Mouse (Mus musculus) thymus, adult 2 months (tissue): Measurements from ENCODE around the gene Gimap8.

Experiments
- CTCF ChIP-seq: fragments of 200-500 bp; IDR thresholded peaks from 2 replicates; pipeline ENCODE4 v1.5.1; 2012; ENCODE audit warnings: mild to moderate bottlenecking, control low read depth, low read length, moderate library complexity, borderline replicate concordance; ENCODE audit not compliant: control insufficient read depth, poor library complexity, insufficient read depth; ENCODE audit errors: extremely low read depth
- POLR2A ChIP-seq: fragments of 200-500 bp; IDR thresholded peaks from 2 replicates; pipeline ENCODE4 v1.6.1; 2012; ENCODE audit warnings: mild to moderate bottlenecking, low read length, control low read depth, moderate library complexity; ENCODE audit not compliant: control insufficient read depth, poor library complexity, insufficient read depth; ENCODE audit errors: extremely low read depth

DNA sequence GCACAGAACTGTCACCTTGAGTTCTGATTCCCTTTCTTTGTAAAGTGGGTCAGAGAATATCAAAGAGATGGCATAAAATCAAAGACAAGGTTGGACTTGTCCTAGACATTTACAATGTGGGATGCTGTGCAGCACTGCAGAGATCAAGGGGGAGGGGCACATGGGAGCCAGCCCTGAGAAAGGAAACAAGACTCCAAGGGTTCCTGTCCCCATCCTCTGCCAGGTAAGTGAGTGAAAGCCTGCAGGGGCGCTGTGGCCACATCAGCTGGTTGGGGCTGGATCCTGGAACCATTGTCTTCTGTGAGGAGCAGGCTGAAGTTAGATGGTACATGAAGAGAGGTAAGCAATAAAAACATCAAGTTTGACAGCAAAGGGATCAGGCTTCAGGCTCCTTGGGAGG is 23.6 kb upstream of the Gimap8 start:
- TF ChIP-seq CTCF (no peak), POLR2A (no peak)
